Mouse (Mus musculus): ENCODE data around the gene Hibadh.

- no peak for TF ChIP-seq CTCF (IDR thresholded peaks at IDR 0.05; ENCODE audit: low read depth, low read length)
- no peak for TF ChIP-seq POLR2A (IDR thresholded peaks at IDR 0.05; ENCODE audit: borderline replicate concordance, low read depth, low read length)
These were observed 77.2 kb downstream of the Hibadh start for GRCm38 (mm10) chr6:52562994-52563393.
